Mouse (Mus musculus) CH12.LX (cell line): ENCODE measurements at regions not wholly inside any gene's neighbourhood (a gene's known extent, or its start where the extent isn't known, plus 50 kb on each side); places are given as distances from the start of the nearest gene placed in this dataset.
A peak's percentile ranks its signal among the peaks of the same experiment; 100 is the strongest.

Source experiments
- DNase-seq: peaks from one replicate; pipeline ENCODE4 v3.0.0-alpha.2; 2013; ENCODE audit errors: extremely low read depth
- H3K27ac ChIP-seq: 2 replicates; pipeline ENCODE4 v1.5.1; 2012; ENCODE audit warnings: low read depth, mild to moderate bottlenecking, control low read depth, moderate library complexity; ENCODE audit not compliant: insufficient read depth
- H3K27me3 ChIP-seq: replicated peaks from 2 replicates; pipeline ENCODE3; 2012; ENCODE audit warnings: inconsistent platforms
- H3K36me3 ChIP-seq, 2 experiments: replicated peaks in 1 of 2; 2 replicates each; pipeline versions ENCODE3 to v1.6.1; 2012; ENCODE audit warnings: inconsistent platforms in 1 of 2, low read length in 1 of 2, mild to moderate bottlenecking in 1 of 2, mixed read lengths in 1 of 2, moderate library complexity in 1 of 2; ENCODE audit not compliant: control insufficient read depth in 1 of 2, insufficient read depth in 1 of 2
- H3K4me1 ChIP-seq, 2 experiments: 2 replicates each; pipeline ENCODE4 v1.6.1; 2012; ENCODE audit warnings: inconsistent platforms in 1 of 2, moderate library complexity in 1 of 2; ENCODE audit not compliant: insufficient read depth in 2 of 2, control insufficient read depth in 1 of 2
- H3K4me2 ChIP-seq: 2 replicates; pipeline ENCODE4 v1.6.1; 2012; ENCODE audit warnings: low read depth, mild to moderate bottlenecking, control low read depth; ENCODE audit not compliant: poor library complexity, insufficient read depth, severe bottlenecking
- H3K4me3 ChIP-seq, 3 experiments: fragments of 150-350 bp in 1 of 3; sonication (generic) in 1 of 3; replicated peaks in 1 of 3; 2 replicates each; pipeline versions ENCODE3 to v1.5.1; 2011 to 2012; ENCODE audit warnings: low read depth in 2 of 3, low read length in 2 of 3, mild to moderate bottlenecking in 2 of 3, moderate library complexity in 2 of 3, control low read depth in 1 of 3, improper control_type of control experiment in 1 of 3, inconsistent platforms in 1 of 3, mixed read lengths in 1 of 3; ENCODE audit not compliant: poor library complexity in 1 of 3
- H3K79me2 ChIP-seq: replicated peaks from 2 replicates; pipeline ENCODE4 v1.6.1; 2012; ENCODE audit warnings: mild to moderate bottlenecking, moderate library complexity; ENCODE audit not compliant: control insufficient read depth, poor library complexity, insufficient read depth, severe bottlenecking; ENCODE audit errors: extremely low read depth
- H3K9ac ChIP-seq: 2 replicates; pipeline ENCODE4 v1.6.1; 2012; ENCODE audit warnings: low read depth, mild to moderate bottlenecking, control low read depth, moderate library complexity; ENCODE audit not compliant: insufficient read depth
- H3K9me3 ChIP-seq: replicated peaks from 2 replicates; pipeline ENCODE3; 2012; ENCODE audit warnings: low read length, inconsistent platforms, mixed read lengths
- CHD1 ChIP-seq: IDR thresholded peaks from 2 replicates; pipeline ENCODE4 v1.6.1; 2012; ENCODE audit warnings: low read depth, low read length, improper control_type of control experiment, inconsistent platforms
- CHD2 ChIP-seq: IDR thresholded peaks from 2 replicates; pipeline ENCODE4 v1.6.1; 2011; ENCODE audit warnings: low read length, improper control_type of control experiment
- CTCF ChIP-seq, 2 experiments: IDR thresholded peaks in 1 of 2; conservative IDR thresholded peaks in 1 of 2; 2 replicates each; pipeline ENCODE4 v1.5.1; 2011 to 2012; ENCODE audit warnings: low read depth in 2 of 2, low read length in 2 of 2, improper control_type of control experiment in 1 of 2, inconsistent platforms in 1 of 2, mild to moderate bottlenecking in 1 of 2, moderate library complexity in 1 of 2
- E2F4 ChIP-seq: IDR thresholded peaks from 2 replicates; pipeline ENCODE4 v1.6.1; 2011; ENCODE audit warnings: low read depth, low read length, improper control_type of control experiment; ENCODE audit not compliant: insufficient replicate concordance
- ETS1 ChIP-seq: conservative IDR thresholded peaks from 2 replicates; pipeline ENCODE4 v1.6.1; 2012; ENCODE audit warnings: low read depth, mild to moderate bottlenecking, inconsistent platforms, low read length, improper control_type of control experiment, moderate library complexity
- GABPA ChIP-seq: IDR thresholded peaks from 2 replicates; pipeline ENCODE4 v1.6.1; 2012; ENCODE audit warnings: low read depth, low read length, improper control_type of control experiment, inconsistent platforms; ENCODE audit not compliant: insufficient replicate concordance
- HCFC1 ChIP-seq: IDR thresholded peaks from 2 replicates; pipeline ENCODE4 v1.6.1; 2012; ENCODE audit warnings: low read depth, mild to moderate bottlenecking, inconsistent platforms, low read length, improper control_type of control experiment
- IRF4 ChIP-seq: IDR thresholded peaks from 2 replicates; pipeline ENCODE4 v1.6.1; 2014; ENCODE audit warnings: low read depth, mild to moderate bottlenecking, inconsistent platforms, low read length, improper control_type of control experiment
- JUN ChIP-seq: IDR thresholded peaks from 2 replicates; pipeline ENCODE4 v1.6.1; 2011; ENCODE audit warnings: low read depth, mild to moderate bottlenecking, low read length, improper control_type of control experiment, moderate library complexity; ENCODE audit not compliant: insufficient read depth
- JUND ChIP-seq: conservative IDR thresholded peaks from 2 replicates; pipeline ENCODE4 v1.6.1; 2011; ENCODE audit warnings: low read depth, low read length, improper control_type of control experiment
- MAFK ChIP-seq: IDR thresholded peaks from 2 replicates; pipeline ENCODE4 v1.6.1; 2011; ENCODE audit warnings: low read length, improper control_type of control experiment; ENCODE audit not compliant: insufficient replicate concordance
- MAX ChIP-seq: IDR thresholded peaks from 2 replicates; pipeline ENCODE4 v1.6.1; 2011; ENCODE audit warnings: low read length, improper control_type of control experiment
- MEF2A ChIP-seq: IDR thresholded peaks from 2 replicates; pipeline ENCODE4 v1.6.1; 2014; ENCODE audit warnings: low read depth, mild to moderate bottlenecking, inconsistent platforms, low read length, improper control_type of control experiment, borderline replicate concordance
- MXI1 ChIP-seq: IDR thresholded peaks from 2 replicates; pipeline ENCODE4 v1.6.1; 2011; ENCODE audit warnings: mild to moderate bottlenecking, low read depth, low read length, improper control_type of control experiment
- MYC ChIP-seq: IDR thresholded peaks from 2 replicates; pipeline ENCODE4 v1.6.1; 2011; ENCODE audit warnings: low read depth, mild to moderate bottlenecking, improper control_type of control experiment, low read length
- NELFE ChIP-seq: IDR thresholded peaks from 2 replicates; pipeline ENCODE4 v1.6.1; 2011; ENCODE audit warnings: low read depth, low read length, improper control_type of control experiment
- PAX5 ChIP-seq: IDR thresholded peaks from 2 replicates; pipeline ENCODE4 v1.6.1; 2012; ENCODE audit warnings: low read length, inconsistent platforms, mixed read lengths
- POLR2AphosphoS2 ChIP-seq: IDR thresholded peaks from 2 replicates; pipeline ENCODE4 v1.6.1; 2011; ENCODE audit warnings: low read depth, low read length, improper control_type of control experiment
- SMC3 ChIP-seq: IDR thresholded peaks from 2 replicates; pipeline ENCODE4 v1.6.1; 2011; ENCODE audit warnings: low read depth, low read length, improper control_type of control experiment
- TBP ChIP-seq: conservative IDR thresholded peaks from 2 replicates; pipeline ENCODE4 v1.6.1; 2011; ENCODE audit warnings: low read depth, low read length, improper control_type of control experiment
- TCF12 ChIP-seq: IDR thresholded peaks from 2 replicates; pipeline ENCODE4 v1.6.1; 2014; ENCODE audit warnings: low read depth, mild to moderate bottlenecking, inconsistent platforms, low read length, improper control_type of control experiment
- UBTF ChIP-seq: IDR thresholded peaks from 2 replicates; pipeline ENCODE4 v1.6.1; 2012; ENCODE audit warnings: low read depth, mild to moderate bottlenecking, inconsistent platforms, low read length, improper control_type of control experiment, moderate library complexity
- USF1 ChIP-seq: IDR thresholded peaks from 2 replicates; pipeline ENCODE4 v1.6.1; 2014; ENCODE audit warnings: low read depth, mild to moderate bottlenecking, inconsistent platforms, low read length, improper control_type of control experiment
- ZC3H11A ChIP-seq: IDR thresholded peaks from 2 replicates; pipeline ENCODE4 v1.6.1; 2012; ENCODE audit warnings: low read depth, mild to moderate bottlenecking, inconsistent platforms, low read length, improper control_type of control experiment
- ZKSCAN1 ChIP-seq: IDR thresholded peaks from 2 replicates; pipeline ENCODE4 v1.6.1; 2012; ENCODE audit warnings: low read depth, inconsistent platforms, low read length, improper control_type of control experiment, borderline replicate concordance
- ZNF384 ChIP-seq: IDR thresholded peaks from 2 replicates; pipeline ENCODE4 v1.6.1; 2012; ENCODE audit warnings: low read depth, low read length, improper control_type of control experiment, inconsistent platforms
- dilution Hi-C: fragments of 300-500 bp; cut with MboI; formaldehyde crosslinking; loops from 2 replicates; pipeline ENCODE4 v1.14.3; 2020; ENCODE audit warnings: low sequenced_read_pairs; ENCODE audit not compliant: extremely low pct_unique_long_range_greater_than_20kb, extremely low pct_ligation_motif_present
- in situ Hi-C: fragments of 300-500 bp; cut with MboI; formaldehyde crosslinking; loops from 3 replicates; pipeline ENCODE4 v1.14.3; 2019; ENCODE audit warnings: low sequenced_read_pairs, low pct_ligation_motif_present, low pct_unique_long_range_greater_than_20kb, mixed read lengths

- dilution Hi-C loops: no loop called here
Observed at GRCm38 (mm10) chr12:30434892-30435291, 61.7 kb upstream of the Sntg2 start.

DNA sequence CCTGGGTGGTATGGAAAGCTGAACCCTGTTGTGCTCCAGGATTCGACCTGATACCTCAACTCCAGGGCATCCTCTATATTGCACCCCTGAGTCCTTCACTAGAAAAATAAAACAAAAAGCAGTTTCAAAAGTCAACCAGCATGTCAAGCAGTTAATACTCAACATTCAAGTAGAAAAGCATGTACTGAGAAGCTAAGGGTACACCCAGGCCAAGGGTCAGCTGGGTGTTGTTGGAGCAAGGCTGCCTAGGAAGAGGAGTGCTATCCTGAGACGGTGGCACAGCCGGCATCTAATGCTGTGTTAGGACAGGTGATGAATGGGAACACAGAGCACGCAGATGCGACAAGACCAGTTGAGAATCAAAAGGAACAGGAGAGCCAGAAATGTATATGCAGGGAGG is 59.7 kb upstream of the Sntg2 start:
- dilution Hi-C loops (no loop called here), in situ Hi-C loops (no loop called here)

More at GRCm38 (mm10) chr12:30434892-30435291, 61.7 kb upstream of the Sntg2 start:
- Histone ChIP-seq H3K27ac (no peak overlapping the region), H3K4me3 (no peak overlapping the region), H3K9me3 (no peaks in the 10 kb centered on the region)
- in situ Hi-C loops: no loop called here
- TF ChIP-seq HCFC1 (no peak), ETS1 (no peak), USF1 (no peak), MAFK (no peak), CTCF (conservative IDR thresholded peaks at IDR 0.05 in 1 of 2, IDR thresholded peaks at IDR 0.05 in 1 of 2; ENCODE audit: low read depth in 2 of 2, low read length in 2 of 2) (no peak), SMC3 (no peak), TBP (no peak), ZNF384 (no peak), NELFE (no peak), IRF4 (no peak)
- TF ChIP-seq, all 38 proteins: peak for 0
- Histone ChIP-seq H3K4me2 (0 out of 2 replicates have a peak overlapping the region, but pooled peaks have one; percentile 35), H3K9ac (no peak overlapping the region), H3K79me2 (no peaks in the 10 kb centered on the region), H3K4me1 (peaks cover 0 to 8% of the 10 kb centered on the region in 2 experiments; a peak in 2 of 4 replicates), H3K27me3 (no peaks in the 10 kb centered on the region), H3K36me3 (no peaks in the 10 kb centered on the region)
- no peak for DNase-seq

More for the DNA sequence above, 59.7 kb upstream of the Sntg2 start:
- no peak overlapping the region for H3K9ac ChIP-seq
- H3K27ac ChIP-seq: no peak overlapping the region
- no peak for DNase-seq
- H3K4me3 ChIP-seq: no peak overlapping the region
- TF ChIP-seq MXI1: no peak
- TF ChIP-seq TBP: no peak
- no peak for TF ChIP-seq JUN
- no peak for TF ChIP-seq ZKSCAN1
- TF ChIP-seq POLR2AphosphoS2: no peak
- TF ChIP-seq CHD2: no peak
- no peak for TF ChIP-seq NELFE
- no peak for TF ChIP-seq MYC
- no peak for TF ChIP-seq MEF2A
- no peak for TF ChIP-seq CHD1
- no peak for TF ChIP-seq UBTF
- TF ChIP-seq PAX5: no peak
- no peak for TF ChIP-seq CTCF (conservative IDR thresholded peaks at IDR 0.05 in 1 of 2, IDR thresholded peaks at IDR 0.05 in 1 of 2; ENCODE audit: low read depth in 2 of 2, low read length in 2 of 2)
- no peak for TF ChIP-seq HCFC1
- TF ChIP-seq MAX: no peak
- TF ChIP-seq TCF12: no peak
- TF ChIP-seq ZC3H11A: no peak
- no peak for TF ChIP-seq GABPA
- TF ChIP-seq JUND: no peak
- TF ChIP-seq E2F4: no peak
- H3K27me3 ChIP-seq: no peaks in the 10 kb centered on the region
- no peaks in the 10 kb centered on the region for H3K79me2 ChIP-seq
- no peaks in the 10 kb centered on the region for H3K9me3 ChIP-seq
- H3K4me1 ChIP-seq: peaks cover 0 to 14% of the 10 kb centered on the region in 2 experiments; a peak in 2 of 4 replicates
- no peaks in the 10 kb centered on the region for H3K36me3 ChIP-seq
- no peak overlapping the region for H3K4me2 ChIP-seq
